Mouse (Mus musculus) stomach, embryonic 14.5 days (tissue): ENCODE measurements around the gene Wscd2. TPM values are rescaled to one million over a fixed set of nuclear protein-coding genes. Genes with fewer than 3 reads are reported as not detected.

Source experiments
- ATAC-seq: fragments of 200-750 bp; cut with Nextera tagmentation; 2 replicates; pipeline ENCODE4 v1.8.0; 2017; ENCODE audit warnings: low read depth, moderate TSS enrichment; ENCODE audit not compliant: insufficient number of reproducible peaks, insufficient read depth, low FRiP score
- H3K27ac ChIP-seq: fragments of 300-500 bp; sonication (generic); 2 replicates; pipeline ENCODE4 v1.5.1; 2014; ENCODE audit warnings: mild to moderate bottlenecking, low read length, moderate library complexity, mixed read lengths
- H3K27me3 ChIP-seq: fragments of 300-500 bp; sonication (generic); 2 replicates; pipeline ENCODE4 v1.6.1; 2014; ENCODE audit warnings: low read length, control low read depth, mixed read lengths; ENCODE audit not compliant: control insufficient read depth, insufficient read depth
- H3K36me3 ChIP-seq: fragments of 300-500 bp; sonication (generic); 2 replicates; pipeline ENCODE4 v1.6.1; 2014; ENCODE audit warnings: mild to moderate bottlenecking, control low read depth, low read length, moderate library complexity, mixed read lengths; ENCODE audit not compliant: control insufficient read depth, insufficient read depth
- H3K4me1 ChIP-seq: fragments of 300-500 bp; sonication (generic); 2 replicates; pipeline ENCODE4 v1.6.1; 2014; ENCODE audit warnings: low read length, control low read depth, mixed read lengths; ENCODE audit not compliant: control insufficient read depth, insufficient read depth
- H3K4me2 ChIP-seq: fragments of 300-500 bp; sonication (generic); replicated peaks from 2 replicates; pipeline ENCODE4 v1.6.1; 2014; ENCODE audit warnings: low read depth, low read length, control low read depth
- H3K4me3 ChIP-seq: fragments of 300-500 bp; sonication (generic); 2 replicates; pipeline ENCODE4 v1.5.1; 2014; ENCODE audit warnings: low read depth, low read length, control low read depth
- H3K9ac ChIP-seq: fragments of 300-500 bp; sonication (generic); replicated peaks from 2 replicates; pipeline ENCODE4 v1.6.1; 2014; ENCODE audit warnings: low read depth, mild to moderate bottlenecking, control low read depth, low read length, moderate library complexity, mixed read lengths
- H3K9me3 ChIP-seq: fragments of 300-500 bp; sonication (generic); 2 replicates; pipeline ENCODE4 v1.6.1; 2016; ENCODE audit warnings: low read depth, low read length, control low read depth; ENCODE audit not compliant: control insufficient read depth
- WGBS: fragments of 180-500 bp; shearing (Covaris S2); extraction: QIAGEN DNeasy Blood & Tissue Kit; methylation state at CpG from one replicate; pipeline ENCODE4 v1.1.7; 2014; 5-methylcytosine and 5-hydroxymethylcytosine counted together
- polyA plus RNA-seq: library from polyadenylated mRNA; unstranded; fragments of >200 nt; fragmentation: Nextera tagmentation; extraction: Ambion mirVana; gene quantifications from 2 replicates; pipeline ENCODE4 v1.2.1, GENCODE M21; 2014

Gene Wscd2
- polyA plus RNA-seq, 1 experiment from 2014 or later = 6.2 TPM

GRCm38 (mm10) chr5:113516873-113517336 is 26.8 kb downstream of the Wscd2 start:
- no peak; the same call in 1 of the 2 replicates for ATAC-seq
- WGBS = 28% methylated on average over 14 of the region's 14 CpGs
- H3K27me3 ChIP-seq = no peaks in the 10 kb centered on the region
- no peak overlapping the region for H3K9ac ChIP-seq
- H3K36me3 ChIP-seq = no peaks in the 10 kb centered on the region
- no peaks in the 10 kb centered on the region for H3K4me1 ChIP-seq
- H3K9me3 ChIP-seq = no peaks in the 10 kb centered on the region
- no peak overlapping the region for H3K4me2 ChIP-seq
- no peak overlapping the region for H3K4me3 ChIP-seq
- H3K27ac ChIP-seq = no peak overlapping the region

- Histone ChIP-seq H3K9ac (no peak overlapping the region), H3K27me3 (no peaks in the 10 kb centered on the region), H3K9me3 (no peaks in the 10 kb centered on the region), H3K4me1 (no peaks in the 10 kb centered on the region), H3K36me3 (no peaks in the 10 kb centered on the region), H3K4me3 (no peak overlapping the region), H3K27ac (no peak overlapping the region), H3K4me2 (no peak overlapping the region)
- ATAC-seq = no peak
- 89% methylated on average over 4 of the region's 4 CpGs for WGBS
Measured at GRCm38 (mm10) chr5:113517387-113517786, 27.3 kb downstream of the Wscd2 start.

- Histone ChIP-seq H3K36me3 (no peaks in the 10 kb centered on the region), H3K27me3 (no peaks in the 10 kb centered on the region), H3K4me1 (no peaks in the 10 kb centered on the region), H3K9me3 (no peaks in the 10 kb centered on the region), H3K4me2 (no peak overlapping the region), H3K9ac (no peak overlapping the region), H3K27ac (no peak overlapping the region), H3K4me3 (no peak overlapping the region)
- 61% methylated on average over 6 of the region's 6 CpGs for WGBS
- ATAC-seq = no peak
Measured at GRCm38 (mm10) chr5:113521037-113521436, 30.9 kb downstream of the Wscd2 start.

- Histone ChIP-seq H3K36me3 (no peaks in the 10 kb centered on the region), H3K4me2 (no peak overlapping the region), H3K9me3 (no peaks in the 10 kb centered on the region), H3K9ac (no peak overlapping the region), H3K4me1 (no peaks in the 10 kb centered on the region), H3K27ac (no peak overlapping the region), H3K4me3 (no peak overlapping the region), H3K27me3 (no peaks in the 10 kb centered on the region)
- 57% methylated on average over 1 of the region's 1 CpGs for WGBS
- no peak for ATAC-seq
Measured at GRCm38 (mm10) chr5:113538826-113539225, 48.7 kb downstream of the Wscd2 start.

GRCm38 (mm10) chr5:113539438-113539837 is 49.3 kb downstream of the Wscd2 start:
- 69% methylated on average over 2 of the region's 2 CpGs for WGBS
- H3K9ac ChIP-seq = no peak overlapping the region
- H3K9me3 ChIP-seq = no peaks in the 10 kb centered on the region
- H3K4me3 ChIP-seq = no peak overlapping the region
- no peaks in the 10 kb centered on the region for H3K27me3 ChIP-seq
- ATAC-seq = no peak
- H3K4me1 ChIP-seq = no peaks in the 10 kb centered on the region
- H3K4me2 ChIP-seq = no peak overlapping the region
- no peak overlapping the region for H3K27ac ChIP-seq
- H3K36me3 ChIP-seq = no peaks in the 10 kb centered on the region

GRCm38 (mm10) chr5:113539858-113540257 is 49.7 kb downstream of the Wscd2 start:
- no peak overlapping the region for H3K4me2 ChIP-seq
- H3K36me3 ChIP-seq = no peaks in the 10 kb centered on the region
- no peak overlapping the region for H3K9ac ChIP-seq
- H3K27me3 ChIP-seq = no peaks in the 10 kb centered on the region
- 80% methylated on average over 7 of the region's 7 CpGs for WGBS
- no peak overlapping the region for H3K4me3 ChIP-seq
- H3K27ac ChIP-seq = no peak overlapping the region
- no peak for ATAC-seq
- H3K4me1 ChIP-seq = no peaks in the 10 kb centered on the region
- H3K9me3 ChIP-seq = no peaks in the 10 kb centered on the region

GRCm38 (mm10) chr5:113541196-113541595 is 51.1 kb downstream of the Wscd2 start:
- Histone ChIP-seq H3K9me3 (no peaks in the 10 kb centered on the region), H3K27ac (no peak overlapping the region), H3K9ac (no peak overlapping the region), H3K36me3 (no peaks in the 10 kb centered on the region), H3K4me3 (no peak overlapping the region), H3K27me3 (no peaks in the 10 kb centered on the region), H3K4me2 (no peak overlapping the region), H3K4me1 (no peaks in the 10 kb centered on the region)
- 61% methylated on average over 5 of the region's 5 CpGs for WGBS
- ATAC-seq = no peak

- no peak overlapping the region for H3K4me3 ChIP-seq
- H3K27me3 ChIP-seq = no peaks in the 10 kb centered on the region
- no peak overlapping the region for H3K27ac ChIP-seq
- no peak for ATAC-seq
- H3K4me2 ChIP-seq = no peak overlapping the region
- H3K36me3 ChIP-seq = no peaks in the 10 kb centered on the region
- 30% methylated on average over 10 of the region's 10 CpGs for WGBS
- no peak overlapping the region for H3K9ac ChIP-seq
- no peaks in the 10 kb centered on the region for H3K9me3 ChIP-seq
- H3K4me1 ChIP-seq = no peaks in the 10 kb centered on the region
Measured at GRCm38 (mm10) chr5:113542885-113543476, 52.8 kb downstream of the Wscd2 start.
